Mouse (Mus musculus) cerebellum, adult 2 months (tissue): ENCODE measurements at regions not wholly inside any gene's neighbourhood (a gene's known extent, or its start where the extent isn't known, plus 50 kb on each side); places are given as distances from the start of the nearest gene placed in this dataset.

Experiments
- DNase-seq, 2 experiments: peaks; one replicate each; pipeline ENCODE4 v3.0.0; 2021
- H3K27ac ChIP-seq: fragments of 200-500 bp; 2 replicates; pipeline ENCODE4 v1.5.1; 2012; ENCODE audit warnings: low read length, control low read depth, inconsistent platforms; ENCODE audit not compliant: insufficient read depth
- H3K27me3 ChIP-seq: fragments of 200-500 bp; 2 replicates; pipeline ENCODE4 v1.6.1; 2012; ENCODE audit warnings: inconsistent platforms, mild to moderate bottlenecking, low read length, moderate library complexity; ENCODE audit not compliant: control insufficient read depth, insufficient read depth
- H3K4me1 ChIP-seq: fragments of 200-500 bp; 2 replicates; pipeline ENCODE4 v1.6.1; 2011; ENCODE audit warnings: low read length; ENCODE audit not compliant: control insufficient read depth, insufficient read depth
- H3K4me3 ChIP-seq: fragments of 200-500 bp; replicated peaks from 2 replicates; pipeline ENCODE3; 2011; ENCODE audit warnings: mild to moderate bottlenecking, low read depth, low read length, control low read depth; ENCODE audit not compliant: insufficient read depth
- CTCF ChIP-seq: fragments of 200-500 bp; IDR thresholded peaks from 2 replicates; pipeline ENCODE4 v1.5.1; 2011; ENCODE audit warnings: low read depth, mild to moderate bottlenecking, control low read depth, low read length, moderate library complexity, borderline replicate concordance; ENCODE audit not compliant: insufficient read depth
- POLR2A ChIP-seq: fragments of 200-500 bp; IDR thresholded peaks from 2 replicates; pipeline ENCODE4 v1.6.1; 2011; ENCODE audit warnings: low read length, control low read depth, borderline replicate concordance; ENCODE audit not compliant: insufficient read depth
- WGBS: fragments of 180-500 bp; shearing (Covaris S2); methylation state at CpG from one replicate; pipeline ENCODE4 v1.1.7; 2018; 5-methylcytosine and 5-hydroxymethylcytosine counted together

DNA sequence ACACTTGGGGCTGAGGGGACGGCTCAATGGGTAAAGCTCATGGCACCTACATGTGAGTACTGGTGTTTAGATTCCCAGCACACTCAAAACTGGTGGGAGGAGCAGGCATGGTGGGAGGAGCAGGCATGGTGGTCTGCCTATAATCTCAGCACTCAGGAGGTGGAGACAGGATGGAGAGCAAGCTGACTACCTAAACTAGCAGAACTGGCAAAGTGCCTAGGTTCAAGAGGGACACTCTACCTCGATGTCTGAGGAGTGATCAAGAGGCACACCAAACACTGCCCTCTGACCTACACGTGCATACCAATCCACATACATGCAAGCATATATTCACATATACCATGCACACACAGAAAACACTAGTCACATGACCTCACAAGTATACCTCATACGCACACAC is 150.7 kb upstream of the Klf14 start:
- no peak for DNase-seq
- Histone ChIP-seq H3K27ac (no peak overlapping the region), H3K4me3 (no peak overlapping the region), H3K4me1 (peaks cover 25% of the 10 kb centered on the region), H3K27me3 (no peaks in the 10 kb centered on the region)
- 93% methylated on average over 4 of the region's 4 CpGs for WGBS
- no peak for TF ChIP-seq POLR2A
- TF ChIP-seq CTCF: no peak

DNA sequence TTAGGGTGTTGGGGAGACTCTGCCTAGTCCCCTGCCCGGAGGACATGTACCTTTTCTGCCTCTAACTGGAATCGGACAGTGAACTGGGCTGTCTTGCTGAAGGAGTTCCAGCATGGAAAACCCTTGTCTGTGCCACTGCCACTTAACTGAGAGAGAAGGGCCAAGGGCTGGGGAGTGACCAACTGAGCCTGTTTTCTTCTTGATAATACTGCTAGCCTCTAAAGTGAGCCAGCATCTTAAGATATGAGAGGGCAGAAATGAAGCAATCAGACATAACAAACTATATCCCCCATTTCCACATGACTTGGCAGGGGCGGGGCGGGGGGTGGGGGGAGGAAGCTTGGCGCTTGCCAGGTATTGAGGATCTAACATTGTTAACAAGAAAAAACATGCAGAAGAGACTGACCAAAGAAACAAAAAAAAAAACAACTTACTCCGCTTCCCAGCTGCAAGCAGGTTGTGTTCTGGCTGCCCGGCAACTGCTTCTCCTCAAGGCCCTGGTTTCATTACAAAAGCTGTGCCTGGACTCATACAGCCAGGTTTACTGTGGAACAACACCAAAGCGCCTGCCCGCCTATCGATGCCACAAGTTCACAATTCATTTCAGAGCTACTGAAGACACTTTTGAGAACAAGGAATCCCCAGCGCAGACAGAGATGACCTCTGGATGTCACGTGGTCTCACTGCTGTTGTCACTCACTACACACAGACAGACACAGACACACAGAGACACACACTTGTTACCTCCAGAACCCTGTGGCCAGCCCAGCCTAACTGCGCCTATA is 153.6 kb upstream of the Klf14 start:
- WGBS: 78% methylated on average over 13 of the region's 13 CpGs
- no peak overlapping the region for H3K27ac ChIP-seq
- TF ChIP-seq CTCF (no peak), POLR2A (no peak)
- no peaks in the 10 kb centered on the region for H3K27me3 ChIP-seq
- no peak overlapping the region for H3K4me3 ChIP-seq
- no peak for DNase-seq
- peaks cover 20% of the 10 kb centered on the region for H3K4me1 ChIP-seq

DNA sequence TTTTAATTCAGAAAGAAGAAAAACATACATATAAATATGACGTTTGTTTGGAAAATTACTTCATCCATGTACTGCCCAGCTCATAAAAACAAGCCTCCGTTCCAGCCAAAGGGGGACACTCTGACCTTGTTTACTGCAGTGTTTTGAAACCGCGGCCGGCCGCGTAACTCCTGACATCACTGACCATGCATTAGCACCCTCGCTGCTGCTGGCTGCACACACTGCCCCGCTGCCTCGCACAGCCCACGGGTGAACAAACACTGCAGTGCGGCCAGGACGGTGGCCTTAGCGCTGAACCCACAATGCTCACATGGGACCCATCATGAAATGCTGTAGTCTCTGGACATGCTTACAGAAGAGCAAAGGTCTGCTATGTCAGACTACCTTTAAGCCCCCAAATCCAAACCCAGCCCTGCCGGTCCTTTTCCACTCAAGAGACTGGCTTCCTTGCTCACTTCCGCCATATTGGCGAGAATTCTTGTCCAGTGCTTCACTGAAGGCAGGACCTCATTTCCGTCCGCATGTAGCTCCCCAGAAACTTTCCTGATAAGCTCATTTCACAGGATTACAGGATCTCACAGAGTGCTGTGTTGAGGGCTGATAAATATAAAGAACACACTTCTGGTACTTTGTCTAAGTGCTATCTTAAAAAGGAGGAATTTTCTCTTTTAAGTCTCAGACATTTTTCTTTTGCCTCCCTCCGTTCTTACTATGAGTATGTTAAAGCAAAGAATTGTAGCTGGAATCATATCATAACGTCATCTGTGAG is 154.9 kb upstream of the Klf14 start:
- H3K27me3 ChIP-seq: no peaks in the 10 kb centered on the region
- WGBS: 91% methylated on average over 21 of the region's 21 CpGs
- no peak for DNase-seq
- no peak overlapping the region for H3K27ac ChIP-seq
- H3K4me3 ChIP-seq: no peak overlapping the region
- no peak for TF ChIP-seq CTCF
- TF ChIP-seq POLR2A: no peak
- peaks cover 15% of the 10 kb centered on the region for H3K4me1 ChIP-seq

GRCm38 (mm10) chr6:31114336-31115335 is 155.8 kb upstream of the Klf14 start:
- no peak for DNase-seq
- Histone ChIP-seq H3K4me3 (no peak overlapping the region), H3K27me3 (no peaks in the 10 kb centered on the region), H3K4me1 (peaks cover 15% of the 10 kb centered on the region), H3K27ac (no peak overlapping the region)
- 72% methylated on average over 19 of the region's 19 CpGs for WGBS
- no peak for TF ChIP-seq POLR2A

- Histone ChIP-seq H3K27me3 (no peaks in the 10 kb centered on the region), H3K27ac (no peak overlapping the region), H3K4me1 (peaks cover 15% of the 10 kb centered on the region), H3K4me3 (no peak overlapping the region)
- DNase-seq: no peak
- 88% methylated on average over 4 of the region's 4 CpGs for WGBS
- TF ChIP-seq POLR2A (no peak), CTCF (no peak)
Observed at GRCm38 (mm10) chr6:31115566-31115965, 156.7 kb upstream of the Klf14 start.

- Histone ChIP-seq H3K4me1 (peaks cover 14% of the 10 kb centered on the region), H3K27ac (no peak overlapping the region), H3K4me3 (no peak overlapping the region), H3K27me3 (no peaks in the 10 kb centered on the region)
- TF ChIP-seq POLR2A (no peak), CTCF (no peak)
- DNase-seq: peak in 1 of 2 experiments; percentile 25
- 12% methylated on average over 6 of the region's 6 CpGs for WGBS
Observed at GRCm38 (mm10) chr6:31116365-31116764, 157.5 kb upstream of the Klf14 start.

GRCm38 (mm10) chr6:31117666-31118065 is 158.8 kb upstream of the Klf14 start:
- H3K4me3 ChIP-seq: no peak overlapping the region
- 89% methylated on average over 12 of the region's 12 CpGs for WGBS
- TF ChIP-seq CTCF (no peak), POLR2A (no peak)
- peaks cover 11% of the 10 kb centered on the region; the same call in 1 of the 2 replicates for H3K4me1 ChIP-seq
- DNase-seq: no peak
- no peaks in the 10 kb centered on the region for H3K27me3 ChIP-seq
- no peak overlapping the region for H3K27ac ChIP-seq
